Mouse (Mus musculus) liver, embryonic 14 days (tissue): ENCODE data around the gene Gm11565. TPM values are rescaled to one million over a fixed set of nuclear protein-coding genes. Genes with fewer than 3 reads are reported as not detected.

Source experiments
- polyA plus RNA-seq: library from polyadenylated mRNA; depleted of rRNA; stranded (reverse); fragments of >200 nt; gene quantifications from 2 replicates; pipeline ENCODE4 v1.2.3, GENCODE M21; 2012; rRNA removed

Gene Gm11565
- not detected in 2 replicates for polyA plus RNA-seq

DNA sequence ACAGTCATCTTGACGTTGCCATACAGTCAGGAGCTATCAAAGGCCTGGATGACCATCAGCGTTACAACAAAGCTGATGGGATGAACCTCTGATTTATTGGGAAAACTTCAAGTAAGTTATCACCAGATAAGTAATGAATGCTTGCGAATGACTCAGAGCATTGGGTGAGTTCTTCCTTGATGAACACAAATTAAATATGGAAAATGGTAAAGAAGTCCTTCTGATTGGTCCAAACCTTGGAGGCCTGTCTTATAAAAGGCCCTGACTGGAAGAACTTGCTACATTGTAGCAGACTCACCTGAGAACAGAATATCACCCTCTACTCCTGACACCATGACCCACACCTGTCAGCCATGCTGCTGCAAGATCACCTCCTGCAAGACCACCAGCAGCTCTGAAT lies at the start of gene Gm11565:
Gene Gm11565 (plus strand): TSS at position 301 of the 400 bp plus-strand sequence.

DNA sequence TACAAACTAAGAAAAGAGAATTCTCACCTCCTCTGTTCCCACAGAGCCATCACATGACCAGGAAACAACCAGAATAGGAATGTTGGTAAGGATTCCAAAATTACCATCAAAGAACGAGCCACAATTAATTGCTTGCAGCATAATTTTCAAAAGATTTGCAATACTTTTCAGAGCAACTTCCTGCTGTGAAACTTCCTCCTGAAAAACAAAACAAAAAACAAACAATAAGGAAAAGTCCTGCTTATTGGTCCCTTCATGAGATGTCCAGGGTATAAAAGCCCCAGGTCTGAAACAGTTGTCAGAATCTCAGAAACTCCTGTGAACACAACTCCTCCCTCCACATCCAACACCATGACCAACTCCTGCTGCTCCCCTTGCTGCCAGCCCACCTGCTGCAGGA lies 41.5 kb upstream of the Gm11565 start, which contains the start of gene Krtap9-1:
Gene Krtap9-1 (plus strand): TSS at position 301 of the 400 bp plus-strand sequence.

DNA sequence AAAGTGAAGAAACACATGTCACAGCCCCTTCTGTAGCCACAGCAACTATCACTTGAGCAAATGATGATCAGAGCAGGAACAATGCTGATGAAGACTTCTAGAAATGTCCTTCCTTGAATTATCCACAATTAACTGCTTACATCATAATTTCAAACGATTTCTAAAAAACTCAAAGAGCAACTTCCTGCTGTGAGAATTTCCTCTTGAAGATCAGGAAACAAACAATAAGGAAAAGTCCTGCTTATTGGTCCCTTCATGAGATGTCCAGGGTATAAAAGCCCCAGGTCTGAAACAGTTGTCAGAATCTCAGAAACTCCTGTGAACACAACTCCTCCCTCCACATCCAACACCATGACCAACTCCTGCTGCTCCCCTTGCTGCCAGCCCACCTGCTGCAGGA lies 35.7 kb upstream of the Gm11565 start, which contains the start of gene Gm11567:
Gene Gm11567 (plus strand): TSS at position 301 of the 400 bp plus-strand sequence.

DNA sequence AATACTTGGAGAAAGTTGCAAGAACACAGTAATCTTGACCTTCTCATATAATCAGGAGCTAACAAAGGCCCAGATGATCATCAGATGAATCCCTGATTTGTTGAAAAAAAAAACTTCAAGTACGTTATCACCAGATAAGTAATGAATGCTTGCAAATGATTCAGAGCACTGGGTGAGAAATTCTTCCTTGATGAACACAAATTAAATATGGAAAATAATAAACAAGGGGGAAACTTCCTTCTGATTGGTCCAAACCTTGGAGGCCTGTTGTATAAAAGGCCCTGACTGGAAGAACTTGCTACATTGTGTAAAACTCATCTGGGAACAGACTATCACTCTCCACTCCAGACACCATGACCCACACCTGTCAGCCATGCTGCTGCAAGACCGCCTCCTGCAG lies 6.9 kb upstream of the Gm11565 start, which contains the start of gene Krtap31-1:
Gene Krtap31-1 (plus strand): TSS at position 301 of the 400 bp plus-strand sequence.

DNA sequence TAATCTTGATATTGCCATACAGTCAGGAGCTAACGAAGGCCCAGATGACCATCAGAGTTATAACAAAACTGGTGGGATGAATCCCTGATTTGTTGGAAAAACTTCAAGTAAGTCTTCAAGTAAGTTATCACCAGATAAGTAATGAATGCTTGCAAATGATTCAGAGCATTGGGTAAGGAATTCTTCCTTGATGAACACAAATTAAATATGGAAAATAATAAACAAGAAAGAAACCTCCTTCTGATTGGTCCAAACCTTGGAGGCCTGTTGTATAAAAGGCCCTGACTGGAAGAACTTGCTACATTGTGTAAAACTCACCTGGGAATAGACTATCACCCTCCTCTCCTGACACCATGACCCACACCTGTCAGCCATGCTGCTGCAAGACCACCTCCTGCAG lies 21.4 kb downstream of the Gm11565 start, which contains the start of gene Krtap31-2:
Gene Krtap31-2 (plus strand): TSS at position 301 of the 400 bp plus-strand sequence.

DNA sequence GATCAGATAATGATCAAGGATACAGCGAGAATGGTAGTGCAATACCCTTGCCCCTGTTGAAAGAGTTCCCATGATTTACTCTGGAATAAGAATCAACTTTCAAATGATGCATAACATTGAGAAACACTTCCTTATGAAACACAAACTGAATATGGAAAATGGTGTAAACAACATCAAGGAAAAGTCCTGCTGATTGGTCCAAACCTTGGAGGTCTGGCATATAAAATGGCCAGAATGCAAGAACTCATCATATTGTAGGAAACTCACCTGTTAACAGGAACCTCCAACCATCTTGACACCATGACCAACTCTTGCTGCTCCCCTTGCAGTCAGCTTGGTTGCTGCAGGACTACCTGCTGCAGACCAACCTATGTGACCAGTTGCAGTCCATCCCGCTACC lies 33.6 kb downstream of the Gm11565 start, which contains the start of gene Krtap9-5:
Gene Krtap9-5 (plus strand): TSS at position 301 of the 400 bp plus-strand sequence.

Other genes starting within 250 kb of the Gm11565 start
- gene Krtap4-6, start 248.8 kb upstream of the Gm11565 start, polyA plus RNA-seq = not detected in 2 replicates
- gene Gm14190, start 224.0 kb upstream of the Gm11565 start, polyA plus RNA-seq = not detected in 2 replicates
- not detected in 2 replicates for gene Gm14180, start 180.5 kb upstream of the Gm11565 start, polyA plus RNA-seq
- not detected in 2 replicates for gene Gm11595, start 141.8 kb upstream of the Gm11565 start, polyA plus RNA-seq
- gene Krtap4-8, start 134.0 kb upstream of the Gm11565 start, polyA plus RNA-seq = not detected in 2 replicates
- gene Krtap4-9, start 129.6 kb upstream of the Gm11565 start, polyA plus RNA-seq = not detected in 2 replicates
- gene Gm11596, start 121.3 kb upstream of the Gm11565 start, polyA plus RNA-seq = not detected in 2 replicates
- not detected in 2 replicates for gene Gm11569, start 115.8 kb upstream of the Gm11565 start, polyA plus RNA-seq
- gene Gm11554, start 110.3 kb upstream of the Gm11565 start, polyA plus RNA-seq = not detected in 2 replicates
- gene Krtap4-13, start 104.9 kb upstream of the Gm11565 start, polyA plus RNA-seq = not detected in 2 replicates
- gene Gm11564, start 99.1 kb upstream of the Gm11565 start, polyA plus RNA-seq = not detected in 2 replicates
- gene 2300003K06Rik, start 76.7 kb upstream of the Gm11565 start, polyA plus RNA-seq = not detected in 2 replicates
- gene Krtap4-16, start 63.1 kb upstream of the Gm11565 start, polyA plus RNA-seq = 0.09 and 0.10 TPM in 2 replicates
- gene Gm11568, start 56.8 kb upstream of the Gm11565 start, polyA plus RNA-seq = not detected in 2 replicates
- gene Gm11559, start 50.3 kb upstream of the Gm11565 start, polyA plus RNA-seq = not detected in 2 replicates
- gene Krtap9-1, start 41.4 kb upstream of the Gm11565 start, polyA plus RNA-seq = not detected in 2 replicates
- not detected in 2 replicates for gene Gm11567, start 35.6 kb upstream of the Gm11565 start, polyA plus RNA-seq
- gene Krtap31-1, start 6.8 kb upstream of the Gm11565 start, polyA plus RNA-seq = not detected in 2 replicates
- not detected in 2 replicates for gene Krtap31-2, start 21.5 kb downstream of the Gm11565 start, polyA plus RNA-seq
- not detected in 2 replicates for gene Krtap9-5, start 33.7 kb downstream of the Gm11565 start, polyA plus RNA-seq
- not detected in 2 replicates for gene Krtap29-1, start 64.3 kb downstream of the Gm11565 start, polyA plus RNA-seq
- gene Krtap16-1, start 71.8 kb downstream of the Gm11565 start, polyA plus RNA-seq = not detected in 2 replicates
- gene Krtap17-1, start 79.2 kb downstream of the Gm11565 start, polyA plus RNA-seq = not detected in 2 replicates
- gene Krt33a, start 101.5 kb downstream of the Gm11565 start, polyA plus RNA-seq = not detected in 2 replicates
- gene Krt33b, start 115.1 kb downstream of the Gm11565 start, polyA plus RNA-seq = not detected in 2 replicates
- not detected in 2 replicates for gene Krt34, start 126.8 kb downstream of the Gm11565 start, polyA plus RNA-seq
- gene Krt31, start 135.8 kb downstream of the Gm11565 start, polyA plus RNA-seq = not detected in 2 replicates
- not detected in 2 replicates for gene Krt32, start 173.5 kb downstream of the Gm11565 start, polyA plus RNA-seq
- not detected in 2 replicates for gene Krt35, start 181.5 kb downstream of the Gm11565 start, polyA plus RNA-seq
- gene Krt36, start 190.9 kb downstream of the Gm11565 start, polyA plus RNA-seq = not detected in 2 replicates
- gene Krt13, start 206.8 kb downstream of the Gm11565 start, polyA plus RNA-seq = 0.03 TPM in 1 of 2 replicates, not detected in the other
- 0.07 and 0.50 TPM in 2 replicates for gene Krt15, start 221.2 kb downstream of the Gm11565 start, polyA plus RNA-seq
- gene Krt19, start 233.9 kb downstream of the Gm11565 start, polyA plus RNA-seq = 1.4 and 4.5 TPM in 2 replicates